Mouse (Mus musculus) liver, adult 2 months (tissue): ENCODE results near the gene Tada3.

Source experiments
- CTCF ChIP-seq: fragments of 200-500 bp; IDR thresholded peaks from 2 replicates; pipeline ENCODE4 v1.5.1; 2011; ENCODE audit warnings: low read depth, low read length, control low read depth
- POLR2A ChIP-seq: fragments of 200-500 bp; IDR thresholded peaks from 2 replicates; pipeline ENCODE4 v1.6.1; 2011; ENCODE audit warnings: low read length, control low read depth; ENCODE audit not compliant: insufficient read depth; ENCODE audit errors: extremely low read depth

DNA sequence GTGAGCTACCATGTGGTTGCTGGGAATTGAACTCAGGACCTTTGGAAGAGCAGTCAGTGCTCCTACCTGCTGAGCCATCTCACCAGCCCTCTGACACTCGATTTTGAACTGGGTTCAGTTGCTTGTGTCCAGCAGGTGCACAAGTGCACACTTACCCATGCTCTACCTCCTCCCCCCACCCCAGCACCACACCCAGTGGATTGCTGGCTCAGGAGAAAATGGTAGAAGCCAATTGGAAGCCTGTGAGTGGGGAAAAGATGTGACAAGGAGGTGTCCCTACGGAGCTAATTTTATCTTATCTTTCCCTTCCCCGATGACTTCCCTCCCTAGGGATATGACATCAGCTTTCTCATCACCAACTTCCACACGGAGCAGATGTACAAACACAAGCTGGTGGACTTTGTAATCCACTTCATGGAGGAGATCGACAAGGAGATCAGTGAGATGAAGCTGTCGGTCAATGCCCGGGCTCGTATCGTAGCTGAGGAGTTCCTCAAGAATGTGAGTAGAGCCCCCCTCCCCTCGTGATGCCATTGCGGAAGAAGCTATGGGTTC lies 7.6 kb upstream of the Tada3 start:
- TF ChIP-seq POLR2A (no peak), CTCF (no peak)
